Mouse (Mus musculus): ENCODE measurements around the gene Gm26920. TPM values are rescaled to one million over a fixed set of nuclear protein-coding genes. Genes with fewer than 3 reads are reported as not detected.
"Not testable (repeated sequence)": the region's sequence is repeated elsewhere in the genome, so short reads cannot be mapped to it uniquely, and the experiment has no call there.

Gene Gm26920
- not detected for total RNA-seq (2021)

DNA sequence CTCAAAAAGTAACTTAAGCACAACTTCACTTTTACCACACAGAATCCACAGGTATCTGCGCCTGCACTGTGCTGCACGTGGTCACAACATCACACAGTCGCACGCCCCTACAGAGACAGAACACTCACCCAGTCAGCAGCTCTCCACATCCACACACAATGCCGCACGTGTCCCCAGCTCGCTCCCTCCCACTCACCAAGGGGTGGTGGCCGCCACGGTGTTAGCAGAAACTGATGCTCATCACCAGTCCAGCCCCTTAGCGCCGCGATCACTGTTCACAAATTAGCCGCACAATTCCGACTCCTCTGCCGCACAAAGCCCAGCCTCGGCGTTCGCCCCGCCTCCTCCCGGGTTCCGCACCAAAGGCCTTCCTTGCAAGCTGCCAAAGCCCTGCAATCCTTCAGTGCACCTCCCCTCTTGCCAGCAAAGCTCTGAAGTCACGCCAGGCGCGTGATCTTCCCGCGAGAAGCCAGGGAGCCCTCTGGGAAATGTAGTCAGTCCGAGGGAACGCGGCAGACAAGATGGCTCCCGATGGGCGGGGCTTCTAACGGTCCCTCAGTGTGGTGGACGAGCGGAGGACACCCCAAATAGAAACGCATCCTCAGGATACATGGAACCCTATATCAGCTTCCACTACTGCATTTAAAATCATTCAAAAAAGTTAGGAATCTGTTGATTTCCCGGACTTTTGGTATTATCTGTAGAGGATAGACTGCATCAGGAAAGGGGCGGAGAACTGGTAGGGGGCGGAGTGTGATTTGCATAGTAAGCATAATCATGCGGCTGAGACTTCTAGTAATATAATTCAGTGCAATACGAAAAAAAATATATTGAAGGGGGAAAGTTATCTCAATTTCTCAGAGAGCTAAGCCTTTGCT lies at the start of gene Gm26920, which contains the start of gene Zfp566:
Gene Gm26920 (minus strand): TSS at position 319 of the 878 bp plus-strand sequence.
Gene Zfp566 (minus strand): TSS at position 436 of the 878 bp plus-strand sequence.
- DNase-seq (ENCODE audit: low spot score in 2 of 2) = peak; percentile 93 to 98
- intact Hi-C loops (cut with DNase I) = loop anchor here (2.0 to 5.0 kb wide), 2 partner anchors 40 to 78 kb away; partner anchors contain the start of gene Zfp14

DNA sequence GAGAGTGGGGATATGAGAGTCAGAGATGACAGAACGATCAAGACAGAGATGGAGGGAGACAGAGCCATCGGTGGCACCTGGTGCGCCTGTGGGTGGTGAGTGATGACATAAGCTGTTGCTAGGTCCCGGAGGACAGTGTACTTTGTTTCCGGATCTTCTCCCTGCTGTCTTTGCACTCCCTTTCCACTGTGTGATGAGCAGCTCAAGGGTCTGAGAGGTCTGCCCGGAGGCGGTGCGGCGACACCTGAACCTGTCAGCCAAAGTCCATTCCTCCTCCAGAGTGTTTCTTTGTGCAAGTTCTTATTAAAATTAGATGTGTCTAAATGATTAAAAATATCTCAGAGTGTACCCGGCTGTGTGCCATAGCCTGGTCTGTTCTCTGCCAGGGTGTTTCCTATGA lies 46.6 kb upstream of the Gm26920 start:
- intact Hi-C loops (cut with DNase I) = no loop called here
- DNase-seq (ENCODE audit: low spot score in 2 of 2) = no peak

- intact Hi-C loops (cut with DNase I) = no loop called here
- no peak for DNase-seq (ENCODE audit: low spot score in 2 of 2)
Measured at GRCm38 (mm10) chr7:30132396-30132795, 42.2 kb upstream of the Gm26920 start.

DNA sequence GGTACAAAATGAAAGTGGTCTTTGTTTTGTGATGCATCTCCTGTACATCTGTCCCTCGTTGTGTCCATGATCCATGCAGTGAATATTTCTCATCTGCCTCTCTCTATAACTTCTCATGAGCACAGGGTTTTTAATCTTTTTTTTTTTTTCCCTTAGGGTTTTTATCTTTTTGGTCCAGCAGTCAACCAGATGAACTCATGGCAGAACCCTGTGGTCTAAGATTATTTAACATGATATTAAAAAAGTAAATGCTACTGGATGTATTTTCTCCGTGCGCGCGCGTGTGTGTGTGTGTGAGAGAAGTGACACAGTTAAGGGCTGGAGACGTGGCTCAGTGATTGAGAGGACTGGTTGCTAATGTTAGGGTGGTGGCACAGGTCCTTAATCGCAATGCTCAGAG lies 39.7 kb upstream of the Gm26920 start:
- intact Hi-C loops (cut with DNase I) = no loop called here
- DNase-seq (ENCODE audit: low spot score in 2 of 2) = no peak

- intact Hi-C loops (cut with DNase I) = no loop called here
- DNase-seq (ENCODE audit: low spot score in 2 of 2) = no peak
Measured at GRCm38 (mm10) chr7:30122188-30122530, 31.9 kb upstream of the Gm26920 start.

DNA sequence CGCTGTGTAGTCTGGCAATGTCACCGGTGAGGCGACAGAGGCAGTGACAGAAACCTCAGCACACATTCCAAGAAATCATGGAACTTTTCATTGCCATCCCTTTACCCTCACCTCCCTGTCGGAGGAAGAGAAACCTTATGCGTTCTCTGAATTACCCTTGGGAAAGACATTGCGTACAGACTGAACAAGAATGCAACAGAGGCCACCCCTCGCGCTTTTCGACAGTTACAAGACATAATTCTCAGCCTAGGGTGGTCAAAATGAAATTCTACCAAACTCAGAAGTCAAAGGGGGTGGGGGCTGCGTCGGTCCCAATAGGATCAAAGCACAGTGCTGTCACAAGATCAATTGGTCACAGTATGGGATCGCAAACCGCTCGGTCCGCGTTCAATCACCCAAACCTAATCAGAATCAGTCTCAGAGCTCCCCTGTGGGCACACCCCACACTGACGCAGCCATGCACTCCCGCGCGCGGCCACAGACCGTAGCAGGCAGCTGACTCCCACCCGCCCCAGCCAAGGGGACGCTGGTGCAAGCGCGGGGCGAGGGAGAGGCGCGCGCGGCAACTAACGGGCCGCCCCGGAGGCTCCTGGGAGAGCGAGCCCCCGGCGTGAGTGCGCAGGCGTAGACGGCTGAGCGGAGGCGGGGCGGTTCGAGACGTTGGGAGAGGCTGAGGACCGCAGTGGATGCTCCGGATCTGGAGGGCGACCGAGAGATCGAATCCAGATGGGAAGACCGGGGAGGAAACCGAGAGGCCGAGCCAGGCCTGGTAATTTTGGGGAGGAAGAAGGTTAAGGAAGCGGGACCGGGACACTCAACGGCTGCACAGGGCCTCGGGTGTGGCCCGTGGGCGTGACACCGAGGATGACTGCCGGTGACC lies 31.3 kb upstream of the Gm26920 start, which contains the start of gene Zfp382:
Gene Zfp382 (plus strand): TSS at position 635 of the 880 bp plus-strand sequence.
- DNase-seq (ENCODE audit: low spot score in 2 of 2) = peak; percentile 90
- intact Hi-C loops (cut with DNase I) = loop anchor here (2.0 kb wide), 1 partner anchor 27 kb away; the partner anchor contains the start of gene Zfp260

DNA sequence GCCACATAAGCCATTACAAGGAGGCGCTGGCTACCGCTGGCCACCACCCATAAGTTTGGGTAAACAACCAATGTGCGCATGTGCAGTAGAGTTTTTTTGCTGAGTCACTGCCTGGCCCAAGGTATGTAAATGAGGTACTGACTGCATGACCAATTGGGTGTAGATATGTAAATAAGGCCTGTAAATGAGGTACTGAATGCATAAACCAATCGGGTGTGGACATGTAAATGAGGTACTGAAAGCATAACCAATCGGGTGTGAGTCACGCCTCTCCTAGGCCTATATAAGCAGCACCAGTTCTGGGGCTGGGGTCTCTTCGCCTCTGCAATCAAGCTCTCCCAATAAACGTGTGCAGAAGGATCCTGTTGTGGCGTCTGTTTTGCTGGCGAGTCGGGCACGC lies 27.7 kb upstream of the Gm26920 start:
- DNase-seq (ENCODE audit: low spot score in 2 of 2); intact Hi-C loops (cut with DNase I): not testable (repeated sequence)

- no peak for DNase-seq (ENCODE audit: low spot score in 2 of 2)
- intact Hi-C loops (cut with DNase I) = no loop called here
Measured at GRCm38 (mm10) chr7:30116076-30116475, 25.9 kb upstream of the Gm26920 start.

DNA sequence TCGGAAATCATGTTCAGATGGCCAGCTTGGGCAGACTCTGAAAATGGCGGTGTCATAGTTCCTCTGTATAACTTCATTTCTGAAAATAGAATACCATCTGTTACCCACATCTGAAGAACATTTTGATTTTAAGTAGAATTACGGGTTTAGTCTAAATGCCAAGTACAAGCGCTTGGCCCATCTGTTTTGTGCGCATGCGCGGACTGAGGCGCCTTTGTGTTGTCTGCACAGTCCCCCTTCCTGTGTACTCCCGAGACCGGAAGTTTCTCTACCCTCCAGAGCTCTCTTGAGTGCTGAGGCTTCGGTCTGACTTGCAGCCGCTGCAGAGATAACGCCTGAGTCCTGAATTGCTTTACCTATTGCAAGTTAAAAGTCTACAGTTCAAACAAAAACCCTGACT lies 9.1 kb upstream of the Gm26920 start:
- intact Hi-C loops (cut with DNase I) = no loop called here
- peak; percentile 85 to 94 for DNase-seq (ENCODE audit: low spot score in 2 of 2)

- no peak for DNase-seq (ENCODE audit: low spot score in 2 of 2)
- intact Hi-C loops (cut with DNase I) = loop anchor here (2.0 kb wide), 2 partner anchors 25 to 73 kb away; partner anchors contain the start of genes Zfp146 and Zfp382
Measured at GRCm38 (mm10) chr7:30095551-30096125, 5.4 kb upstream of the Gm26920 start.

GRCm38 (mm10) chr7:30094646-30095429 lies 4.6 kb upstream of the Gm26920 start, which contains the start of gene Zfp260:
Gene Zfp260, plus strand, starts transcription at chr7:30094777.
- peak; percentile 92 to 96 for DNase-seq (ENCODE audit: low spot score in 2 of 2)
- intact Hi-C loops (cut with DNase I) = loop anchor here (2.0 to 5.0 kb wide), 3 partner anchors 26 to 83 kb away; partner anchors contain the start of genes Zfp146 and Zfp382

GRCm38 (mm10) chr7:30093918-30094415 lies 3.8 kb upstream of the Gm26920 start:
- no peak for DNase-seq (ENCODE audit: low spot score in 2 of 2)
- intact Hi-C loops (cut with DNase I) = loop anchor here (2.0 to 5.0 kb wide), 3 partner anchors 27 to 82 kb away; partner anchors contain the start of genes Zfp146 and Zfp382

DNA sequence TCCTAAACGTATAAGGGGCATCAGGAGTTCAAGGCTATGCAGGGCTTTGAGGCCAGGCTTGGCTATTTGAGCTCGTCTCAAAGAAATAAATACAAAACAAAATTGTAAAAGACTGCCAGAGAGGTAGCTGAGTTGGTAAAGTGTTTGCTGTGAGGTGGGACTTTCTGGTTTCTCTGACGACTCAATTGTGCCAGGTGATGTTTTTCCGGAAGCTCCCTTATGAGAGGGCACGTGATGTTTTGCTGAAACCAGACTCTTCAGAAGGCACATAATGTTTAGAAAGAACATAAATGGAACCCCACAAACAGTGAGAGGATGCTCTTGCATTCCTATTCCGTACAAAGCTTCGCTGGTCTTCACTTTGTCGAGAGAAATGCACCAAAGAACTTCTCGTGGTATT lies 2.5 kb upstream of the Gm26920 start:
- intact Hi-C loops (cut with DNase I) = loop anchor here (5.0 kb wide), 1 partner anchor 80 kb away; no protein-coding TSS in a partner anchor
- no peak for DNase-seq (ENCODE audit: low spot score in 2 of 2)

GRCm38 (mm10) chr7:30090970-30091585 lies 868 bp upstream of the Gm26920 start:
- intact Hi-C loops (cut with DNase I) = loop anchor here (2.0 to 5.0 kb wide), 2 partner anchors 40 to 79 kb away; partner anchors contain the start of gene Zfp14

DNA sequence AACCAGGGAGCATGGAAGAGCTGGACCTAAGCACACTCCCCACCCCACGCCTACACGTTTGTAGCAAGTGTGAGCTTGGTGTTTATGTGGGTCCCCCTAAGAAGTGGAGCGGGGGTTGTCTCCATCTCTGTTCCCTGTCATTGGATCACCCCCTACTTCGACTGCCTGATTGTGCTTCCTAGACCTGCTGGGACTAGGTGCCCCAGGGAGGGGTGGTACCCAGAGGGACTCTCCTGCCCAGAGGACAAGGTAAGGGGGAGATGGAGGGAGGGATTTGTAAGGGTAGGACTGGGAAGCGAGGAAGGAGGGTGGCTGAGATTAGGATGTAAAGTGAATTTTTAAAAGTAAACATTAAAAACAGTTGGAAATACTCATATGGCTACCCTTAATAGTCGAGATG lies 805 bp downstream of the Gm26920 start:
- DNase-seq (ENCODE audit: low spot score in 2 of 2) = no peak
- intact Hi-C loops (cut with DNase I) = no loop called here

More at GRCm38 (mm10) chr7:30090970-30091585, 868 bp upstream of the Gm26920 start:
- peak in 1 of 2 experiments; percentile 28 for DNase-seq (ENCODE audit: low spot score in 2 of 2)

GRCm38 (mm10) chr7:30086524-30086923 lies 3.7 kb downstream of the Gm26920 start:
- intact Hi-C loops (cut with DNase I) = no loop called here
- DNase-seq (ENCODE audit: low spot score in 2 of 2) = peak in 1 of 2 experiments; percentile 75

DNA sequence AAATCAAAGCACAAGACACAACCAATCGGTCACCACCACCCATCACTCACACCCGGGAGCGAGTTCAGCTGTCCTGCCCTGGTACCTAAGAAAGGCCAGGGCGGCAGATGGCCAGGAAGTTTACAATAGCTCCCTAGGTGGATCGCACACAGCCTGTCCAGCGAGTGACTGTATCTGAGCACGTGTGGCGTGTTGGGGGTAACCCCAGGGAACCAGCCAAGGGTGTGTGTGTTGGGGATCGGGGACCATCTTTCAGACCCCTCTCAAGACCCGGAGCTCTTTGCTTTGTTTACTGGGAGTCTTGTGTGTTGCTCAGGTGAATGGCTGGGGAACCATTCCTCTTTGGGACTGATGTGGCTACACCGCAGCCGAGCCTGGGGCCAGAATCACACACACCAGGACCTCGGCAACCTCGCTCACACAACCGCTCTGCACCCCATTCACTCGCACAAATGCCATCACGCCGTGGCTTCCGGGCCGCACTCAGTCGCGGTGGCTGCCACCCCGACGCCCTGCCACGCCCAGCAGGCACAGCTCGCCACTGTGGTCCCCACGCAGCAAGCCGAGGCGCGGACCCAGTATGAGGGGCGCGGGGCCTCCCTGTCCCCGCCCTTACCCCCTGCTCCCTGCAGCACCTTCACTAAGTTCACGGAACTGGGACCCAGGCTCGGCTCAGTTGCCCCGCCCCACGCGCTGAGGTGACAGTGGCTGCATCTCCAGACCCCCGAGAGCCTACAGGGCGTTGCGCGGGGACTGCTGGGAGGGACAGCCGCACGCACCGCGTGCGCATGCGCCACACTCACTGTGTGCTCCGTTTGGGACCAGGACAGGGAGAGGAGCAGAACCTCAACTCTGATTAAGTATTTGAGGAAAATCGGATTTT lies 17.8 kb downstream of the Gm26920 start, which contains the start of gene Zfp82:
Gene Zfp82 (minus strand): TSS at position 755 of the 883 bp plus-strand sequence.
- intact Hi-C loops (cut with DNase I) = no loop called here
- peak; percentile 81 to 88 for DNase-seq (ENCODE audit: low spot score in 2 of 2)

Data from left cerebral cortex, postnatal 25 days (tissue).